Mouse (Mus musculus): ENCODE measurements around the gene Rbfox1. TPM values are rescaled to one million over a fixed set of nuclear protein-coding genes. Genes with fewer than 3 reads are reported as not detected.

The Rbfox1 gene
- polyA plus RNA-seq, 1 experiment from 2014 or later: 2.2 TPM

DNA sequence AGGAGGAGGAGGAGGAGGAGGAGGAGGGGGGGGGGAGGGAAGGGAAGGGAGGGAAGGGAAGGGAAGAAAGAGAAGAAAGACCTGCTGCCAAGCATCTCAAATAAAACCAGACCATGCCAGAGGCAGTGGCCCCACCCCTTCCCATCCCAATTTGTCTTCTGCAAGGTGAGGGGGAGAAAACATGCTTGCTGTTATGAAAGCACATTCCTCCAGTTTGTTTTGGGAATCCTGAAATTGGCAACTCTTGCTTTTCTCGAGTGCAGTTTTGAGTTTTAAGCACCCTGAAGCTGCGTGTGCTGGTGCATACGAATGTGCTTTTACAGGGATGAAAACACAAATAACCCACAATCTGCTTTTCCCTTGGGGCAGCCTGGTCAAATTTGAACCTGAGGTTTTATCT, 380.5 kb downstream of the Rbfox1 start:
- Histone ChIP-seq H3K27me3 (no peaks in the 10 kb centered on the region), H3K4me1 (no peaks in the 10 kb centered on the region), H3K4me2 (no peak overlapping the region), H3K4me3 (no peak overlapping the region), H3K27ac (no peak overlapping the region), H3K36me3 (no peaks in the 10 kb centered on the region), H3K9ac (no peak overlapping the region), H3K9me3 (no peaks in the 10 kb centered on the region)
- ATAC-seq (ENCODE audit: borderline replicate concordance, extremely low read depth, low FRiP score, low TSS enrichment): no peak
- WGBS: 74% methylated on average over 3 of the region's 3 CpGs

DNA sequence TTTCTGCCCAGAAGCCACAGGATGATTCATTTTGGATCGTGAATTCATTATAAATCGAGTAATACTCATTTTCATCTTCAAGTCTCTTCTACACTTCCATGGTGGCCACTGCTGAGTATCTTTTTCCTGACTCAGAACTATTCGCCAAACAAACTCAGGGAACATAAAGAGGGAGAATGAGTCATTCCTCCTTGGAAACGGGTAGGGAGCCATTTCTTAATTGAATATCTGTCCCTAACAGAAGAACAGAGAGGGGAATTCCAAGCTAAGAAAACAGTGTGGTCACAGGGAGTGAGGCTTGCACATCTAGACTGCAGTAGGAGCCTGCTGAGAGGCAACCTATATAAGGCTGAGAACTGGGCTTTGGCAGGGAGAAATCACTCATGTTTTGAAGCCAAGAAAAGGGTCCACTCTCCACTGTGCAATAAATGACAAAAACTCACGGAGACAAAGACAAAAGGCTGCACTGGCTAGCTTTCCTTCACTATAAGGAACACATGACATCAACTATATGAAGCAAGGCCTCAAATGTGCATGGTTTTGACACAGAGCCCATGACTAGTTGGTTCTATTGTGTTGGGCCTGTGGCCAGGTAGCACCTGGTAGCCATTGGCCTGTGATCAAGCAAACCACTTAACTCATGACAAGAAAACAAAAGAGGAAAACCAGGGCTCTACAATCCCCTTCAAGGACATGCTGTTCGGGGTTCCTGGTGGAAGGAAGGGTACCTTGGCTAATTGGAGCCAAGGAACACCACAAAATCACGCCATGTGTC, 386.6 kb downstream of the Rbfox1 start:
- ATAC-seq (ENCODE audit: borderline replicate concordance, extremely low read depth, low FRiP score, low TSS enrichment): no peak
- no peaks in the 10 kb centered on the region for H3K9me3 ChIP-seq
- no peak overlapping the region for H3K4me3 ChIP-seq
- 68% methylated on average over 7 of the region's 7 CpGs for WGBS
- no peaks in the 10 kb centered on the region for H3K27me3 ChIP-seq
- no peaks in the 10 kb centered on the region for H3K36me3 ChIP-seq
- no peak overlapping the region for H3K4me2 ChIP-seq
- no peak overlapping the region for H3K9ac ChIP-seq
- no peak overlapping the region for H3K27ac ChIP-seq
- no peaks in the 10 kb centered on the region for H3K4me1 ChIP-seq

DNA sequence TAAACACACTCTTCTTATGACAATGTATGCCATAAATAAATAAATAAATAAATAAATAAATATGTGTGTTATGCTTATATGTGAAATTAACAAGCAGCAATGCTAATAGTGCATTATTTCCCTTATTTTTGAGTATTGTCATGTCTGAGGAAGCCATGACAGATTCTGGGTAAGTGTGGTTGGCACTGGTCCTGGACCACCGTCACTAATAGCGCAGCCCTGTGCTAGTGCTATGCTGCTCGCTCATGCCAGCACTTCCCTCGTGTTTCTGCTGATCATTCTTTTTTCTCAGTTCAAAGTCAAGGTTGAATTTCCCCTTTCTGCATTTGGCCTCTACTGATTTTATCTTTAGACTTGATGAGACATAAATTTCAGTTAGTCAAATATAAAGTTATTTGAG, 398.3 kb downstream of the Rbfox1 start:
- Histone ChIP-seq H3K27me3 (no peaks in the 10 kb centered on the region), H3K4me2 (no peak overlapping the region)
- no peak for ATAC-seq (ENCODE audit: borderline replicate concordance, extremely low read depth, low FRiP score, low TSS enrichment)

DNA sequence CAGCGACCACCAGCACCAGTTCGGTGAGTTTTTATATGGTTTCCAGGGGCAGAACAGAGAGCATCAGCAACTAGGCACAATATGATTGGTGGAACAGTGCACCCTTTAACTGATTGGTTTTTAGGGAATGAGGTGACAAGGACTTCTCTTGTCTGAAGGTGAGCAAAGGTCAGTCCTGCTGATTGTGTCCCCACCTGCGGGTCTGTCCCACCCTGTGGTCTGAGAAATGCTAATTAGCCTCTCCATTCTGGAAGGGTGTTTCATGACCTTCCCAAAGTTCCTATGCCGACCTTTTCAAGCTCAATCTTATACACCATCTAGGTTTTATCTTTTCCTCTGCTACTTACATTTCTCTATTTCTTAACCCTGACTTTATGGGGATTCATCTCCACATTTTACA, 399.2 kb downstream of the Rbfox1 start:
- Histone ChIP-seq H3K27ac (no peak overlapping the region), H3K9me3 (no peaks in the 10 kb centered on the region), H3K4me3 (no peak overlapping the region), H3K36me3 (no peaks in the 10 kb centered on the region), H3K9ac (no peak overlapping the region), H3K4me1 (no peaks in the 10 kb centered on the region), H3K27me3 (no peaks in the 10 kb centered on the region), H3K4me2 (no peak overlapping the region)
- WGBS: 48% methylated on average over 4 of the region's 4 CpGs
- no peak for ATAC-seq (ENCODE audit: borderline replicate concordance, extremely low read depth, low FRiP score, low TSS enrichment)

More for the DNA sequence above, 398.3 kb downstream of the Rbfox1 start:
- Histone ChIP-seq H3K4me3 (no peak overlapping the region), H3K9ac (no peak overlapping the region), H3K4me1 (no peaks in the 10 kb centered on the region), H3K9me3 (no peaks in the 10 kb centered on the region), H3K27ac (no peak overlapping the region), H3K36me3 (no peaks in the 10 kb centered on the region)
- WGBS: 86% methylated on average over 4 of the region's 4 CpGs

DNA sequence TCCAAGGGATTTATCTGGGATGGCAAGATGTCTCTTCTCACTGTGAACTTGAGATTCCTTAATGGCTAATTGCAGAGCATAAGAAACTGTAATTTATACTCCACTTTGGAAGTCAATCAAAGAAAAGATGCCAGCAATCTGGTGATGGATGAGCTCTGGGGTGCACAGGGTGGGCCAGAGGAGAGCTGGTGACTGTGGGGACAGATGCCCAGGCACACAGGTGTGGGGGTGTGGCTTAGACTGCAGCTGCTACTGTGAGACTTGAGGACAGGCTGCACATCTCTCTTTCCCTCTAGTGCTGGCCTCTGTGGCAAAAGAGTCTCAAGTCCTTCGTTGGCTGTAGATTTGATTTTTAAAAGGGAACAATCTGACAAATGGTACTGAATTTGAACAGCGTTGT, 402.5 kb downstream of the Rbfox1 start:
- no peak for ATAC-seq (ENCODE audit: borderline replicate concordance, extremely low read depth, low FRiP score, low TSS enrichment)
- Histone ChIP-seq H3K36me3 (no peaks in the 10 kb centered on the region), H3K4me1 (no peaks in the 10 kb centered on the region), H3K9me3 (no peaks in the 10 kb centered on the region), H3K27ac (no peak overlapping the region), H3K27me3 (no peaks in the 10 kb centered on the region), H3K4me3 (no peak overlapping the region), H3K4me2 (no peak overlapping the region), H3K9ac (no peak overlapping the region)
- 60% methylated on average over 2 of the region's 2 CpGs for WGBS

DNA sequence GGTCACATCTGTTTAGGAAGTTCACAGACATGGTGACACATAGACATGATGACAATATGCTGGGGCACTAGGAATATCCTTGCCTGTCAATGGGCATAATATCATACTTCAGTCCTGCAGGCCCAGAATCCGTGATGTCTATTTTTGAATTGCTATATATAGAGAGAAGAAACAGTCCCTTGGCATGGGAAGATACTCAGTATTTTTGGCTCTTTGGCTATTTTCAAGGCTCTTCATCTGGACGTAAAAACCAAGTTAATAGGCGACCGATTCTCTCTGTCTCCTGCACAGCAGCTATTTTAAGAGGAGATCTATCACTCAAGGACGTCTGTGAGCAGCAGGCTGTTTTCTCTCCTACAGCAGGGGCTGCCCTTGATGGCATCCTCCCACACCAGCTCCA, 415.0 kb downstream of the Rbfox1 start:
- H3K36me3 ChIP-seq: no peaks in the 10 kb centered on the region
- ATAC-seq (ENCODE audit: borderline replicate concordance, extremely low read depth, low FRiP score, low TSS enrichment): no peak
- no peaks in the 10 kb centered on the region for H3K27me3 ChIP-seq
- H3K4me1 ChIP-seq: no peaks in the 10 kb centered on the region
- no peak overlapping the region for H3K27ac ChIP-seq
- no peak overlapping the region for H3K4me2 ChIP-seq
- H3K4me3 ChIP-seq: no peak overlapping the region
- no peaks in the 10 kb centered on the region for H3K9me3 ChIP-seq
- 67% methylated on average over 5 of the region's 5 CpGs for WGBS
- H3K9ac ChIP-seq: no peak overlapping the region

DNA sequence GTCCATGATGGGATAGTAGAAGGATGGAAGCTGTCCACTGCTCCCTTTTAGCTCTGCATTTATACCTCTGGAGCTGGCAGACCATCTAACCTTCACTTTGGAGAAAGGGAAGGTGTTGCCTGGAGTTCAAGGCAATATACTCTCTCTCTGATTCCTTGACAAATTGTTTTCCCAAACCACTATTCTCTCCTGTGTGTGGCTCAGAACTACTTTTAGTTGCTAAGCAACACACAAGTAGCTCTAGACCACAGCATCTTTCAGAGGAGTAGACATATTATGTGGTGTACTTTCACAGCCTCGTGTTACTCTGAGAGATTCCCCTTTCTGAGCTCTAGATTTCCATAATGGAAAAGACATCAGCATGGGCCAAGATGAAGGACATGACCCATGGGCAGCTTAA, 417.9 kb downstream of the Rbfox1 start:
- Histone ChIP-seq H3K4me1 (no peaks in the 10 kb centered on the region), H3K4me2 (no peak overlapping the region), H3K9ac (no peak overlapping the region), H3K27me3 (no peaks in the 10 kb centered on the region), H3K9me3 (no peaks in the 10 kb centered on the region), H3K4me3 (no peak overlapping the region), H3K36me3 (no peaks in the 10 kb centered on the region), H3K27ac (no peak overlapping the region)
- 57% methylated on average over 1 of the region's 1 CpGs for WGBS
- ATAC-seq (ENCODE audit: borderline replicate concordance, extremely low read depth, low FRiP score, low TSS enrichment): no peak

DNA sequence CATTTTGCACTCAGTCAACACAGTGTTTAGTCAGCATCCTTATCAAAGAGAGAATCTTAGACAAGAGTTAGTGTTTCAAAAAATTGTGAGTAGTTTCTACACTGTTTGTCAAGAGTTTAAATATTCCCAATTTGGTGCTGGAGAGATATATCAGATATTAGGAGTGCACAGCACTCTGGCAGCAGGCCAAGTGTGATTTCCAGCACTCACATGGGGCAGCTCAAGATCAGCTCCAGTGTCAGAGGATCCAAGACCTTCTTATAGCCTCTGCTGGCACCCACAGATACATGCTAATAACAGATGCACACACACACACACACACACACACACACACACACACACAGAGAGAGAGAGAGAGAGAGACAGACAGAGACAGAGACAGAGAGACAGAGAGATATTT, 424.8 kb downstream of the Rbfox1 start:
- no peak for ATAC-seq (ENCODE audit: borderline replicate concordance, extremely low read depth, low FRiP score, low TSS enrichment)
- H3K4me1 ChIP-seq: no peaks in the 10 kb centered on the region
- H3K36me3 ChIP-seq: no peaks in the 10 kb centered on the region
- H3K9ac ChIP-seq: no peak overlapping the region
- no peaks in the 10 kb centered on the region for H3K9me3 ChIP-seq
- H3K27ac ChIP-seq: no peak overlapping the region
- H3K27me3 ChIP-seq: no peaks in the 10 kb centered on the region
- no peak overlapping the region for H3K4me3 ChIP-seq
- H3K4me2 ChIP-seq: no peak overlapping the region

DNA sequence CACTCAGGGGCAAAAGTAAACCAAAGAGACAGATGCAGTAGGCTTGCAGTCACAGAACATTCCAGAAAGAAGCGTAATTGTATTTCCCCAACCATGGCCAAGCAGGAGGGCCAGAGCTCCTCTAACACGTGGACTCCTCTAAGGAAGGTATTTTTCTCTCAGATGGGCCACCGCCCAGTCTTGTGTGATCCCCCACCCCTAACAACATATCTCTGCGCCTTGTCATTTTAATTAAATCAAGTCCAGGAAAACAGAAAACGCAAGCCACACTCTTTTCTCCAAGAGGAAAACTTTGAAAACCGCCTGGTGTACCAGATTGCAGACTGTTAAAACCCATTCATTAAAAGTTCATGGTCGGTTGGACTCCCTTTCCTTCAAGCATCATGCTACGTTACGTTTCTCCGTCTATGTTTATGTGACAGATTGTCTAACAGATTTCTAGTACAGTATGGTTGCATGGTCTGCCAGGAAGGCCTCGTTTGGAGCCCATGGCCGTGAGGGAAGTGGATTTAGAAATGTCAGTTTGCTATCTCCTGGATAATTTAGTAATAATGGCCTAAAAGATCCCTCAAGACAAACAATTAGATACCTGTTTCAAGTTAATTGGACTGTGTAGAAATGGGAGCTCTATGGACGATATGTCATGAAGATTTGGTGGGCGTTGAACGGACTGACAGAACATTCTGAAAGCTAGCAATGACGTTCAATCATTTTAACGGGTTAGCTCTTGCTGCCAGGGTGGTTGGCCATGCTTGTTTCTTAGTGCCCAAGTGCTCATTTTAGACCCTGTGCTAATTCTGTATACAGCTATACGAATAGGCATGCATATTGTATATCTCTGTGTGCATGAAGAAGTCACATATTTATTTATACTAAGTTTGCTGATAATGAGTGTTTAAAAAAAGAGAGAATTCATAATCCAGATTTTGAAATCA, 425.9 kb downstream of the Rbfox1 start:
- H3K36me3 ChIP-seq: no peaks in the 10 kb centered on the region
- H3K9me3 ChIP-seq: no peaks in the 10 kb centered on the region
- WGBS: 71% methylated on average over 18 of the region's 18 CpGs
- no peaks in the 10 kb centered on the region for H3K27me3 ChIP-seq
- no peak overlapping the region for H3K4me3 ChIP-seq
- H3K9ac ChIP-seq: no peak overlapping the region
- H3K27ac ChIP-seq: no peak overlapping the region
- no peak overlapping the region for H3K4me2 ChIP-seq
- H3K4me1 ChIP-seq: no peaks in the 10 kb centered on the region
- no peak for ATAC-seq (ENCODE audit: borderline replicate concordance, extremely low read depth, low FRiP score, low TSS enrichment)

DNA sequence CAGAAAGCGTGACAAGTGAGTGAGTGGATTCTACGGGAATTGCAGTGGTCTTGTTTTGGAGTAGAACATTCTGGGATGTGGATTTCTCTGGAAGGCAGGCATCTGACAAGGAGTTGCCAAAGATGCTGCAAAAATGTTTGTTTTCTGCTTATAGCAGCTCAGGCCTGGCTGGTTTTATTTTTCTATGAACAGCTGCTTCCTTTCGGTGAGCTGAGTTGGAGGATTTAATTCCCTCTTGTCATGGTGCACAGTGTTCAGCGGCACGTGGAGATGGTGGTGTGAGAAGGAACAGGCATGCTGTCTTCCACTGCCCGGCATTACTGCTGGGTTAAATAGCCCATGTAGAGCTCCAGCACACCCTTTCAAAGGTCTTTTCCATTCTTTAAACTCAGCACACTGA, 428.5 kb downstream of the Rbfox1 start:
- no peaks in the 10 kb centered on the region for H3K36me3 ChIP-seq
- no peak overlapping the region for H3K4me2 ChIP-seq
- no peak overlapping the region for H3K27ac ChIP-seq
- H3K9ac ChIP-seq: no peak overlapping the region
- H3K4me3 ChIP-seq: no peak overlapping the region
- 54% methylated on average over 6 of the region's 6 CpGs for WGBS
- no peaks in the 10 kb centered on the region for H3K9me3 ChIP-seq
- no peaks in the 10 kb centered on the region for H3K4me1 ChIP-seq
- no peak for ATAC-seq (ENCODE audit: borderline replicate concordance, extremely low read depth, low FRiP score, low TSS enrichment)
- no peaks in the 10 kb centered on the region for H3K27me3 ChIP-seq

DNA sequence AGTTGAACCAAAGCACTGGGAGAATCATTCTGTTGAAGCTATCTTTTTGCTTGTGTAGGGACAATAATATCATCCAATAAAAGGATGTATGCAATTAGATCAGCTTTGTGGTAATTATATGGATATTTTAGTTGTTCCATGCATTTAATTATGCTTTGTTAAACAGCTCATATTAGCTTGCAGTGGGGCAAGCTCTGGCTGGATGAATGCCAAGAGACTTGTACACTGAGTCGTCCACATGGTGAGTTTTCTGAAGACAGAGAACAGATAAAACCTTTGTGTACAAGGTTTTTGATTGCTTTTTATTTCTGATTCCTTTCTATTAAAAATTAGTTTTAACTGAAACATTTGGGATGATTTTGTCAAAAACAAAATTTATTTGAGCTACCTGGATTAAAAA, 439.7 kb downstream of the Rbfox1 start:
- no peak for ATAC-seq (ENCODE audit: borderline replicate concordance, extremely low read depth, low FRiP score, low TSS enrichment)
- Histone ChIP-seq H3K27ac (no peak overlapping the region), H3K36me3 (no peaks in the 10 kb centered on the region), H3K4me1 (no peaks in the 10 kb centered on the region), H3K9me3 (no peaks in the 10 kb centered on the region), H3K27me3 (no peaks in the 10 kb centered on the region), H3K9ac (no peak overlapping the region), H3K4me3 (no peak overlapping the region), H3K4me2 (no peak overlapping the region)
- WGBS: 16% methylated on average over 1 of the region's 1 CpGs

DNA sequence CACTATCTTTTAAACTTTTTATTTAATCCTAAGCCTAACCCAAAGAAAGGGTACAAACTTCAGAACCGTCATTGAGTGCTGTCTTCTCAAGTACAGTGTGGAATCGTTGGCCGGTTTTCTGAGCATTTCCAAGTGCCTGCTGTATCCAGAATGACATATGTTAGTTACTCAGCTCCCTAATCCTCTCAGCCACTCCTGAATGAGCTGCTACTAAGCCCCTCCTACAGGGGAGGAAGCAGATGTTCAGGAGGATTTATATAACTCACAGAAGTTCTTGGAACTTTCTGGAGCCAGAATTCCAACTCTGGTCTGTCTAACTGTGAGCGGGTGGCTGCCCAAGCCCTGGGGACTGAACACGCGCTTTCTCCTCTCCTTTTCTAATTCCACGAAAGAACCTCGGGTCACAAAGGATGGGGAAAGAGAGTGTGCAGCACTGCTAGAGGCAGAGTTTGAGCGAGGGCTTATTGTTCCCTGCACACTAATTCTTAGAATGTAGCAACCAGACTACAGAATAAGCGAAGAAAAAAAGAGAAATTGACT, 446.3 kb downstream of the Rbfox1 start:
- Histone ChIP-seq H3K27me3 (no peaks in the 10 kb centered on the region), H3K4me1 (no peaks in the 10 kb centered on the region), H3K9ac (no peak overlapping the region), H3K36me3 (no peaks in the 10 kb centered on the region), H3K4me2 (no peak overlapping the region), H3K4me3 (no peak overlapping the region), H3K27ac (no peak overlapping the region), H3K9me3 (no peaks in the 10 kb centered on the region)
- WGBS: 60% methylated on average over 10 of the region's 10 CpGs
- no peak for ATAC-seq (ENCODE audit: borderline replicate concordance, extremely low read depth, low FRiP score, low TSS enrichment)
